Mouse (Mus musculus) neutrophil, adult 5-6 weeks (primary cell): ENCODE data around the gene Kxd1. TPM values are rescaled to one million over a fixed set of nuclear protein-coding genes. Genes with fewer than 3 reads are reported as not detected.

Source experiments
- ATAC-seq: fragments of 151-379, 151-347 bp; 2 replicates; pipeline ENCODE4 v1.8.0; 2017; ENCODE audit warnings: mild to moderate bottlenecking, moderate TSS enrichment; ENCODE audit not compliant: insufficient number of reproducible peaks, poor library complexity, low FRiP score, severe bottlenecking; ENCODE audit errors: extremely low read depth
- total RNA-seq: library from RNA; stranded (forward); fragments of 200-1000 nt; gene quantifications from 2 replicates; pipeline ENCODE4 v1.2.3, GENCODE M21; 2017

Kxd1 gene
- total RNA-seq, 1 experiment from 2014 or later = 47.4 TPM

DNA sequence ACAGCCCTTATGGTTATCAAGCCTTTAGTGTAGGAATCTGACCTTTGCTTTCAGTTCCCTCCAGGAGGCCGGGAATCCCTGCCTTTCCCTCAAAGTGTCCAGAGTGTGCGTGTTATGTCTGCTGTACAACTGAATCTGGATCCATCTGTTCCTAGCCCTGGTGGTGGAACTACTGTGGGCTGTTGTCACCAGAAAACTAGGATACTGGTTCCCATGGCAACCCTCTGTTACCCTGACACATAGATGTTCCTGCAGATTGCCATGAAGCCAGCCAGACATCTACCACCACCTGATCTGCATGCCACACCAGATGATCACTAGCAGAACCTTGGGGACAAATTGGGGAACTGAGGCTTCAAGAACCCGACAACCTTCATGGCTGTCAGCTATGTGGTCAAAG, 45.8 kb downstream of the Kxd1 start:
- ATAC-seq = no peak

- ATAC-seq = no peak
Measured at GRCm38 (mm10) chr8:70477269-70477982, 50.3 kb downstream of the Kxd1 start.

DNA sequence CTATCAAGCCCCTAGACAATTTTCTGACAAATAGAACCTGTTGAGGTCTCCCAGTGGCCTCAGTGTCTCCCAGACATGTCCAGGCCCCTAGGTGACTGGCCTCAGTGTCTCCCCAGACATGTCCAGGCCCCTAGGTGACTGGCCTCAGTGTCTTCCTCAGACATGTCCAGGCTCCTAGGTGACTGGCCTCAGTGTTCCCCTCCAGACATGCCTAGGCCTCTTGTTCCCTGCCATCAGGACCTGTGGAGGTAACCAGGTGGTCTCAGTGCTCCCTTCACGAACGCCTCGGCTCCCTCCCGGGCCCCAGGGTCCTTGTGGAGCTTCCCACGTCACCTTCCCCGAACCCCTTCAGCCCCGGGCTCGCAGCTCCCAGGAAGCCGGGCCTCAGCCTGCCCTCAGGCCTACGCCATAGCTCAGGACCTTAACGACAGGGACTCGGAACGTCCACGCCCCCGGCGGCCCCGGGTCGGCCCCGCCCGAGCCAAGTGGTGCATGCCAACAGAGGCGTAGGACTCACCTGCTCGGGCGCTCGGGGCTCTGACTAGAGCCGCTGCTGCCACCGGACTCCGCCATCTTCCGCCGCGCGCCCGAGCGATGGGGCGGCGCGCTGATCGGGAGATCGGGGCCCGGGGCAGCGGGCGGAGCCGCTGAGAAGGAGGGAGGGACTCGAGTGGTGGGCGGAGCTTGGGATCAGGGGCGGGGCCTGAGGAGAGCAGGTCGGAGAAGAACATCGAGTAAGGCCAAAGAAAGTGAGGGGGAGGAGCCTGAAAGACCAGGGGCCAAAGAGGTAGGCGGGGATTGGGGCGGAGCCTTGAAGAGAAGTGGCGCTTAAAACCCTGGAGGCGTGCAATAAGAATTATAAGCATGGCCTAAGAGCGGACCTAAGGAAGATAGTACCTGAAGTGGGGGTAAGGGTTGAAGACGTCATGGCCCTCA, 51.2 kb downstream of the Kxd1 start, which contains the start of gene Klhl26:
TSS of gene Klhl26 (minus strand) at position 636 of the 936 bp plus-strand sequence.
- ATAC-seq = peak; percentile 96

GRCm38 (mm10) chr8:70471856-70472255, 55.9 kb downstream of the Kxd1 start:
- no peak for ATAC-seq

- ATAC-seq = no peak
Measured at GRCm38 (mm10) chr8:70469938-70470337, 57.8 kb downstream of the Kxd1 start.

- ATAC-seq = no peak
Measured at GRCm38 (mm10) chr8:70469295-70469916, 58.4 kb downstream of the Kxd1 start.

GRCm38 (mm10) chr8:70468733-70469132, 59.0 kb downstream of the Kxd1 start:
- no peak for ATAC-seq

GRCm38 (mm10) chr8:70467907-70468306, 59.8 kb downstream of the Kxd1 start:
- ATAC-seq = no peak

- no peak for ATAC-seq
Measured at GRCm38 (mm10) chr8:70467229-70467725, 60.5 kb downstream of the Kxd1 start.

DNA sequence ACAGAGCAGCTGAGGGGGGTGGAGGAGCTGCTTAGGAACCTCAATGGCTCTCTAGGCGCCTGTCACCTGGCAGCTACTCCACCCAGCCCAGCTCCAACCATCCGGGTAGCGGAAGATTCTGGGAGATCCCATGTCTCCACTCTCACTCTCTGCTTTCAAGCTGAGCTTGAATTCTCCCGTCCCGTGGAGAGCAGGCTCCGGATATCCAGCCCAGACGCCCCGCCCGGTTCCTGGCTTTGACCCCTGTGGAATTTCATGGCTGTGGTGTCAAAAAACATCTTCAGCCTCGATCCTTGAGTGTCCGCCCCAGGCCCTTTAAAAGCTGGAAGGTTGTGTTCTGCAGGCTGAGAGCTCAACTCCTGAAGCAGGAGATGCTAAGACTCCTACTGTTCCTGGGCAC, 61.0 kb downstream of the Kxd1 start:
- ATAC-seq = no peak

DNA sequence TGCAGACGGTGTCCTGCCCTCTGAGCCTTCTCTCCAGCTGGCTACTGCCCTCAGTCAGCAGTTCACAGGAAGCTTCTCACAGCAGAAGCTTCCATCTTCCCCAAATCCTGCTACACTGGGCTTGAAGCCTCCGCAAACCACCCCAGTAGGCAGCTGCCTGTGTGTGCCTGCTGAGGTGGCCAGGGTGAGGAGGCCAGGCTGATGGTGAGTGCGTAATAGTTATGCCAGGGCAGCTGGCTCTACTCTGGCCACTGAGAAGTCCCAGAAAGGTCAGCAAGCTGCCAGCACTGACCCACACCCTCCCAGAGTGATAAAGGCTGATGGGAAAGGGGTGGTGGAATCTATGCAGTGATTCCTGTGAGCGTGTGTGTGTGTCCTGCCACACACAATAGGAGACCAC, 61.5 kb downstream of the Kxd1 start:
- no peak for ATAC-seq

- no peak for ATAC-seq
Measured at GRCm38 (mm10) chr8:70465701-70466100, 62.1 kb downstream of the Kxd1 start.

- ATAC-seq = no peak
Measured at GRCm38 (mm10) chr8:70464162-70464561, 63.6 kb downstream of the Kxd1 start.

DNA sequence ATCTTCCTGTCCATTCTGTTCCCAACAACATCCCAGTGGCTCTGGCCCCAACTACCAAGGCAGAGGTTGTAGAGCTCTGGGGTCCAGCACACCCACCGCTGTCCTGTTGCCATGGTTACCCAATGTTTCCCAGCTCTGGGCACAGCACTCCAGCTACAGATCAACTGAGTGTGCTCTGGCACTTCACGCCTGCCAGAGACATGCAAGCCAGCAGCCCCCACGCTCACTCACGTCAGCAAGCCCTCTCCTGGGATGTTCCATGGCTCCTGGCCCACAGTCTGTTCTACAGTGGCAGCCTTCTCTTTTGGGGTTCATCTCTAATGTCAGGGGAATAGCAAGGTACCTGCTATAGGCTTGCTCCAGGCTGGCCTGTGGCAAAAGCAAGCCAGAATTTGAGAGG, 64.5 kb downstream of the Kxd1 start:
- no peak for ATAC-seq

DNA sequence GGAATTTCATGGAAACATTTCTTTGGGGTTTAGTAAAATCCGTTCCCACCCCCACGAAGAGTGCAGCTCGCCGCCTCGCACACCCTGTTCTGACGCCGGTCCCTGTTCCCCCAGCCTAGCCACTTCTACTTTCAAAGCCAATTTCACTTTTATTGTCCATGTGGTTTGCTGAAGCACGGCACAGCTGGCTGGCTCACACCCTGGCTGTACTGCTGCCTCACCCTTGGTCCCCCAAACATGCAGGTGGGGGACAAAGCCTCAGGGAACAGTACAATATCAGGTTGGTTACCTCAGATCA, 65.3 kb downstream of the Kxd1 start:
- ATAC-seq = no peak

DNA sequence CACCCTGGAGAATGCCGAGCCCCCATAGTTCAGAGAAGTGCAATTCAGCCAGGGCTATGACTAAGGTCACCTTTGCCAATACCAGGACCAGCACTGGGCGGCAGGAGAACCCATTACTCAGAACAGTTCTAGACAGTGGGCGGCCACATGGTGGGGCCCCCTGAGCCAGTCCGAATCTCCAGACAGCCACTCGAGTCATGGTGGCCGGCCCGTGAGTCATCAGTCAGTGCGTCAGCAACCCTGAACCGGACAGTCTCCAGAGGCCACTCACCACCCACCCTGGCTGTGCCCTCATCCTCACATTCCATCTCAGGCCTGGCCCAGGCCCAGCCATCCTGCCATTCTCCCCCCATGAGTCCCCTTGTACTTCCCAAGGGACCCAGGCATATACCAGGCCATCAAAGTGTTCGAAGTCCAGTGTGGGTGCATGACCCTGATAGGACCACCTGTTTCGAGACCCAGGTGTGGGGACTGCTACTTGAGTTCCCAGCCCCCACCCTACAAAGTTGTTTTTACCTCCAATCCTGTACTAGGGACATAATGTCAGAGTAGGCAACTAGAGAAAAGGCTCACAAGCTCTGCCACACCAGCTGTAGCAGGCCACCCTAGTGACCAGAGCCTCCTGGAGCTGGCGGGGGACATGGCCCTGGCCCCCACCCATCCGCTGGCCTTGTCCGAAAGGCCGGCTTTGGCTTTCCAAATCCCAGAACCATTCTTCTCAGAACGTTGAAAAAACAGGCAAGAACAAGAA, 65.8 kb downstream of the Kxd1 start:
- no peak for ATAC-seq

- no peak for ATAC-seq
Measured at GRCm38 (mm10) chr8:70460606-70461005, 67.2 kb downstream of the Kxd1 start.

- ATAC-seq = no peak
Measured at GRCm38 (mm10) chr8:70460199-70460598, 67.6 kb downstream of the Kxd1 start.

GRCm38 (mm10) chr8:70459636-70460035, 68.1 kb downstream of the Kxd1 start:
- ATAC-seq = no peak
